Mouse (Mus musculus): ENCODE measurements around the gene Exosc5. TPM values are rescaled to one million over a fixed set of nuclear protein-coding genes. Genes with fewer than 3 reads are reported as not detected.

Exosc5 gene
- polyA plus RNA-seq, 1 experiment from 2014 or later = 48.1 TPM

GRCm38 (mm10) chr7:25647574-25648123, 11.3 kb upstream of the Exosc5 start:
- H3K4me3 ChIP-seq (ENCODE audit: low read depth, low read length) = no peak overlapping the region
- ATAC-seq (ENCODE audit: low FRiP score) (no peak), DNase-seq (ENCODE audit: low spot score) (no peak)
- WGBS = 64% methylated on average over 5 of the region's 5 CpGs
- no peak overlapping the region for H3K9ac ChIP-seq (ENCODE audit: low read depth, low read length)
- no peak overlapping the region for H3K4me2 ChIP-seq (replicated peaks; ENCODE audit: low read depth, low read length)
- H3K27ac ChIP-seq (ENCODE audit: low read depth, low read length) = no peak overlapping the region
- no peaks in the 10 kb centered on the region for H3K4me1 ChIP-seq (replicated peaks; ENCODE audit: control insufficient read depth, insufficient read depth, low read length)
- no peaks in the 10 kb centered on the region for H3K9me3 ChIP-seq (ENCODE audit: control insufficient read depth, low read length)
- no peaks in the 10 kb centered on the region for H3K36me3 ChIP-seq (ENCODE audit: control insufficient read depth, insufficient read depth, low read length)
- H3K27me3 ChIP-seq (ENCODE audit: control insufficient read depth, insufficient read depth, low read length) = no peaks in the 10 kb centered on the region

DNA sequence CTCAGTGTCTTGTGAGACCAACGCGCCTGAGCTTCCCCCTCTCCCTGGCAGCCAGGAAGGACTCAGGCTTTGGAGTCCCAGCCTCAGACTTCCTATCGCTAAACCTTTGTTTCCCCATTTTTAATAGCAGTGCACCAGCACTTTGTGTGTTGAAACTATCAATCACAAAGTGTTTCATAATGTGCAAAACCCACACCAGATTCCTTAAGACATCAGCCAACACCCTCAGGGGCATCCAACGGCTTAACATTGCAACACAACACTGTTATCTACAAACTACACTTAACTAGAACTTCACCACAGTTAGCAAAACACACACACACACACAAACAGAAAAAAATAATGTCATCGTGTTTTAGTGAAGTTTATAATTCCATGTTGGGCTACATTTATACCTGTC, 9.1 kb upstream of the Exosc5 start:
- no peaks in the 10 kb centered on the region for H3K4me1 ChIP-seq (replicated peaks; ENCODE audit: control insufficient read depth, insufficient read depth, low read length)
- DNase-seq (ENCODE audit: low spot score) = no peak
- WGBS = 76% methylated on average over 5 of the region's 5 CpGs
- H3K36me3 ChIP-seq (ENCODE audit: control insufficient read depth, insufficient read depth, low read length) = no peaks in the 10 kb centered on the region
- no peaks in the 10 kb centered on the region for H3K27me3 ChIP-seq (ENCODE audit: control insufficient read depth, insufficient read depth, low read length)
- no peak overlapping the region for H3K27ac ChIP-seq (ENCODE audit: low read depth, low read length)
- H3K9me3 ChIP-seq (ENCODE audit: control insufficient read depth, low read length) = no peaks in the 10 kb centered on the region
- ATAC-seq (ENCODE audit: low FRiP score) = no peak
- no peak overlapping the region for H3K4me3 ChIP-seq (ENCODE audit: low read depth, low read length)
- no peak overlapping the region for H3K9ac ChIP-seq (ENCODE audit: low read depth, low read length)
- H3K4me2 ChIP-seq (replicated peaks; ENCODE audit: low read depth, low read length) = no peak overlapping the region

GRCm38 (mm10) chr7:25651281-25651680, 7.7 kb upstream of the Exosc5 start:
- DNase-seq (ENCODE audit: low spot score) (no peak), ATAC-seq (ENCODE audit: low FRiP score) (no peak)
- H3K4me2 ChIP-seq (replicated peaks; ENCODE audit: low read depth, low read length) = no peak overlapping the region
- H3K9ac ChIP-seq (ENCODE audit: low read depth, low read length) = no peak overlapping the region
- no peaks in the 10 kb centered on the region for H3K27me3 ChIP-seq (ENCODE audit: control insufficient read depth, insufficient read depth, low read length)
- WGBS = 93% methylated on average over 8 of the region's 8 CpGs
- no peaks in the 10 kb centered on the region for H3K36me3 ChIP-seq (ENCODE audit: control insufficient read depth, insufficient read depth, low read length)
- H3K4me1 ChIP-seq (replicated peaks; ENCODE audit: control insufficient read depth, insufficient read depth, low read length) = no peaks in the 10 kb centered on the region
- H3K4me3 ChIP-seq (ENCODE audit: low read depth, low read length) = no peak overlapping the region
- H3K9me3 ChIP-seq (ENCODE audit: control insufficient read depth, low read length) = no peaks in the 10 kb centered on the region
- H3K27ac ChIP-seq (ENCODE audit: low read depth, low read length) = no peak overlapping the region

- no peaks in the 10 kb centered on the region for H3K9me3 ChIP-seq (ENCODE audit: control insufficient read depth, low read length)
- H3K9ac ChIP-seq (ENCODE audit: low read depth, low read length) = no peak overlapping the region
- no peak overlapping the region for H3K4me2 ChIP-seq (replicated peaks; ENCODE audit: low read depth, low read length)
- no peak overlapping the region for H3K27ac ChIP-seq (ENCODE audit: low read depth, low read length)
- DNase-seq (ENCODE audit: low spot score) (no peak), ATAC-seq (ENCODE audit: low FRiP score) (no peak)
- no peaks in the 10 kb centered on the region for H3K27me3 ChIP-seq (ENCODE audit: control insufficient read depth, insufficient read depth, low read length)
- no peaks in the 10 kb centered on the region for H3K4me1 ChIP-seq (replicated peaks; ENCODE audit: control insufficient read depth, insufficient read depth, low read length)
- no peaks in the 10 kb centered on the region for H3K36me3 ChIP-seq (ENCODE audit: control insufficient read depth, insufficient read depth, low read length)
- no peak overlapping the region for H3K4me3 ChIP-seq (ENCODE audit: low read depth, low read length)
- WGBS = 92% methylated on average over 11 of the region's 12 CpGs
Measured at GRCm38 (mm10) chr7:25652244-25652759, 6.7 kb upstream of the Exosc5 start.

GRCm38 (mm10) chr7:25655601-25656428, 3.1 kb upstream of the Exosc5 start:
- Histone ChIP-seq H3K4me2 (replicated peaks; ENCODE audit: low read depth, low read length) (no peak overlapping the region), H3K9ac (ENCODE audit: low read depth, low read length) (no peak overlapping the region), H3K36me3 (ENCODE audit: control insufficient read depth, insufficient read depth, low read length) (no peaks in the 10 kb centered on the region), H3K4me1 (replicated peaks; ENCODE audit: control insufficient read depth, insufficient read depth, low read length) (0 out of 2 replicates have a peak, but pooled peaks cover 3% of the 10 kb centered on the region), H3K27me3 (ENCODE audit: control insufficient read depth, insufficient read depth, low read length) (no peaks in the 10 kb centered on the region), H3K9me3 (ENCODE audit: control insufficient read depth, low read length) (no peaks in the 10 kb centered on the region), H3K27ac (ENCODE audit: low read depth, low read length) (no peak overlapping the region), H3K4me3 (ENCODE audit: low read depth, low read length) (no peak overlapping the region)
- ATAC-seq (ENCODE audit: low FRiP score) = no peak
- 78% methylated on average over 11 of the region's 11 CpGs for WGBS
- no peak for DNase-seq (ENCODE audit: low spot score)

DNA sequence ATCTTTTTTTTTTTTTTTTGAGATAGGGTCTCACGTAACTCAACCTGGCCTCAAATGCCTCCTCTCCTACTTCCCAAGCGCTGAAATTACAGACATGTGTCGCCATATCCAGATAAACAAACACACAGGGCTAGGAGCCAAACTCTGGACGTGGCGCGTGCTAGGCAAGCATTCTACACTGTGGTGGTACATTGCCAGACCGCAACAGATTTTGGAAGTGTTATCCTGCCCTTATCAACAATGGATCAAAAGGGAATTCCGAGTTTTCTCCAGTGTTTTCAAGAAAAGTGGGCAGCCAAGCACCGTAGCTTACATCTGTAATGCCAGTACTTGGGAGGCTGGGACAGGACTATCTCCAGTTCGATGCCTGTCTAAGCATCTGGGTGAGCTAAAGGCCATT, 1.2 kb upstream of the Exosc5 start:
- no peak overlapping the region; the same call in 1 of the 2 replicates for H3K9ac ChIP-seq (ENCODE audit: low read depth, low read length)
- H3K4me1 ChIP-seq (replicated peaks; ENCODE audit: control insufficient read depth, insufficient read depth, low read length) = 0 out of 2 replicates have a peak, but pooled peaks cover 3% of the 10 kb centered on the region
- H3K4me2 ChIP-seq (replicated peaks; ENCODE audit: low read depth, low read length) = peak overlapping the region; percentile 45
- ATAC-seq (ENCODE audit: low FRiP score) (no peak), DNase-seq (ENCODE audit: low spot score) (peak; percentile 3)
- no peaks in the 10 kb centered on the region for H3K36me3 ChIP-seq (ENCODE audit: control insufficient read depth, insufficient read depth, low read length)
- no peaks in the 10 kb centered on the region for H3K9me3 ChIP-seq (ENCODE audit: control insufficient read depth, low read length)
- no peaks in the 10 kb centered on the region for H3K27me3 ChIP-seq (ENCODE audit: control insufficient read depth, insufficient read depth, low read length)
- WGBS = 40% methylated on average over 10 of the region's 10 CpGs
- H3K4me3 ChIP-seq (ENCODE audit: low read depth, low read length) = peak overlapping the region; percentile 67
- H3K27ac ChIP-seq (ENCODE audit: low read depth, low read length) = no peak overlapping the region

DNA sequence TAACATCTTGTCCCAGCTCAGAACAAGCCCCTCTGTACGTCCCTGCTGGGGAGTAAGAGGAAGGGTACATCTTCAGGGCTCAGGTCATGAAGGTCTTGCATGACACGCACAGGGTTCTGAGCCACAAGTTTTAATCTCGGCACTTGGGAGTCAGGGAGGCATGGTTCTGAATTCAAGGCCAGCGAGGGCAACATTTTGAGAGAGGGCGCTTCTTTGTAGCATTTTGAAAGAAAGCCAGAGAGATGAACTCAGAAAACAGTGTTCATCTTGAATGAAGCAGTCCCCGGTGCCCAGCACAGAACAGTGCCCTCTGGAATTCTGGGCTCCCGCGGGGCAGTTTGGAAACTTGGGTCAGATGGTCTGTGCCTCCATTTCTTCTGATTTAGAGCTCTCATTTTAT, 7.4 kb downstream of the Exosc5 start:
- no peak overlapping the region for H3K27ac ChIP-seq (ENCODE audit: low read depth, low read length)
- WGBS = 94% methylated on average over 8 of the region's 8 CpGs
- ATAC-seq (ENCODE audit: low FRiP score) (no peak), DNase-seq (ENCODE audit: low spot score) (no peak)
- no peaks in the 10 kb centered on the region for H3K9me3 ChIP-seq (ENCODE audit: control insufficient read depth, low read length)
- no peaks in the 10 kb centered on the region for H3K4me1 ChIP-seq (replicated peaks; ENCODE audit: control insufficient read depth, insufficient read depth, low read length)
- H3K9ac ChIP-seq (ENCODE audit: low read depth, low read length) = no peak overlapping the region
- no peak overlapping the region for H3K4me3 ChIP-seq (ENCODE audit: low read depth, low read length)
- no peaks in the 10 kb centered on the region for H3K27me3 ChIP-seq (ENCODE audit: control insufficient read depth, insufficient read depth, low read length)
- no peaks in the 10 kb centered on the region for H3K36me3 ChIP-seq (ENCODE audit: control insufficient read depth, insufficient read depth, low read length)
- no peak overlapping the region for H3K4me2 ChIP-seq (replicated peaks; ENCODE audit: low read depth, low read length)

DNA sequence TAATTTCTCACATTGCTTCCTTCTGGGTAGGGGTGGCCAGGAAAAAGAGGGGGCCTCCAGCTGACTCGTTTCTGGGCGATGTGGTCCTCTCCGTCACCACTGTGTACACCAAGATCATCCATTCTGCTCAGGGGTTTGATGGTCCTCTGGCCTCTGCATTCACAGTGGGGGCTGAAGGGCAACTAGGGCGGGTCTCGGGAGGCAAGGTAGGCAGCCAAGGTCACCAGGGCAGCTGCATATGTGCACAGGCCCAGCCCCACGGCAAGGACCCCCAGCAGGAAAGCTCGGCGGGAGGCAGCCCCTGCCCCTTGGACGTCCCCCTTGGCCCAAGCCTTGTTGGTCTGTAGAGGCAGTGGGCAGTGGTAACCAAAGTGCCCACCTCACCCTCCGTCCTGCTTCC, 10.2 kb downstream of the Exosc5 start:
- ATAC-seq (ENCODE audit: low FRiP score) = no peak
- Histone ChIP-seq H3K9me3 (ENCODE audit: control insufficient read depth, low read length) (no peaks in the 10 kb centered on the region), H3K9ac (ENCODE audit: low read depth, low read length) (no peak overlapping the region), H3K4me1 (replicated peaks; ENCODE audit: control insufficient read depth, insufficient read depth, low read length) (no peaks in the 10 kb centered on the region), H3K4me3 (ENCODE audit: low read depth, low read length) (no peak overlapping the region), H3K27me3 (ENCODE audit: control insufficient read depth, insufficient read depth, low read length) (peaks cover 9% of the 10 kb centered on the region), H3K4me2 (replicated peaks; ENCODE audit: low read depth, low read length) (no peak overlapping the region), H3K36me3 (ENCODE audit: control insufficient read depth, insufficient read depth, low read length) (no peaks in the 10 kb centered on the region), H3K27ac (ENCODE audit: low read depth, low read length) (no peak overlapping the region)
- WGBS = 84% methylated on average over 10 of the region's 10 CpGs
- no peak for DNase-seq (ENCODE audit: low spot score)

DNA sequence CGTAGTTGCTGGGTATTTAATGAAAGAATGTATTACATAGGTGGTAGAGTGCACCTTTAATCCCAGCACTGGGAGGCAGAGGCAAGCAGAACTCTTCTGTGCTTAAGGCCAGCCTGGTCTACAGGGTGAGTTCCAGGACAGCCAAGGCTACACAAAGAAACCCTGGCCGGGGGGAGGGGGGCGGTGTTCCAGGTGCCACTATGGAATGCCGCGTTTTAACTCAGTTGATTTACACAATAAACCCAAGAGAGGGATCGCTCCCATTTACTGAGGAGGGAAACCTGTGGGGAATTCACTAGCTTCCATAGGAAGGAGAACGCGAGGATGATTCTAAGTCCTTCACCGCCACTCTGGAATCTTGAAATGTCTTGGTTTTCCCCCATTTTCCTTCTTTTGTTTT, 10.7 kb downstream of the Exosc5 start:
- 85% methylated on average over 9 of the region's 9 CpGs for WGBS
- Histone ChIP-seq H3K4me3 (ENCODE audit: low read depth, low read length) (no peak overlapping the region), H3K9ac (ENCODE audit: low read depth, low read length) (no peak overlapping the region), H3K9me3 (ENCODE audit: control insufficient read depth, low read length) (no peaks in the 10 kb centered on the region), H3K36me3 (ENCODE audit: control insufficient read depth, insufficient read depth, low read length) (no peaks in the 10 kb centered on the region), H3K4me2 (replicated peaks; ENCODE audit: low read depth, low read length) (no peak overlapping the region), H3K27ac (ENCODE audit: low read depth, low read length) (no peak overlapping the region), H3K4me1 (replicated peaks; ENCODE audit: control insufficient read depth, insufficient read depth, low read length) (no peaks in the 10 kb centered on the region; the same call in 1 of the 2 replicates), H3K27me3 (ENCODE audit: control insufficient read depth, insufficient read depth, low read length) (peaks cover 14% of the 10 kb centered on the region)
- DNase-seq (ENCODE audit: low spot score) (no peak), ATAC-seq (ENCODE audit: low FRiP score) (no peak)
